23 mouse cellular contexts compared by ENCODE assay signal in the genomic region with DNA sequence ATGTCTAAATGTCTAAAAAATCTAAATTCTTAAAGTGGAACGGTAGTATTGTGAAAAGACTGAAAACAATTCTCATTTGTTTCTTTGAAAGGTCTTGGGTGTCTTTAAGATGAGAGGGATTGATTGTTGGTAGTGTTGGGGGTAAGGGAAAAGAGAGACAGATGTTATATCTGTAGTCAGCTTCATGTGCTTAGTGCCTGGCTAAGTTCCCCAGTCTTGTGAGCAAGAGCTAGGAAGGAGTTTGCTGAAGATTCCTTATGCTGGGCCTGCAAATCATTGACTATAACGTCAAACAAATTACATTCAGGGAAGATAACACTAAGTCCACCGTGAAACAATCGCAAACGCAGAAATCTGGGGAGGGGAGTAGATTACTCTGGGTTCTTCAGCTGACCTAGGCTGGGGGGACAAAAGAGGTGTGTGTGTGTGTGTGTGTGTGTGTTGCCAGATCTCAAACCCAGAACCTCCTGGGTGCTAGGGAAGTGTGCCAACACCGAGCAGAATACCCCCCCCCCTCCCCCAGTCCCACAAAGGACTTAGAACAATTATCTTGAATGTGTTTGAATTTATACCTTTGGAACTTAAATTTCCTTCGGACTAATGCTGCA. TPM values are rescaled to one million over a fixed set of nuclear protein-coding genes. Genes with fewer than 3 reads are reported as not detected.
DNase-seq lines count a peak whose midpoint lies in the region; ATAC-seq and TF ChIP-seq lines count a peak whose summit lies in the region.
"Had no signal": no experiment of that assay in that cellular context is flagged by ENCODE, and none has a peak within 500 bp of the region (broad histone marks: within the 10 kb centered on the region; RNA-seq: fewer than 3 reads in every experiment).

No protein-coding gene starts in this region.

- H3K9me3 ChIP-seq in forebrain, embryonic 11.5 days (ENCODE audit: control insufficient read depth, low read length), result no peaks in the 10 kb centered on the region
- H3K9me3 ChIP-seq in forebrain, embryonic 15.5 days, result no peaks in the 10 kb centered on the region
- H3K9me3 ChIP-seq in midbrain, embryonic 10.5 days (replicated peaks), result no peaks in the 10 kb centered on the region
- no peaks in the 10 kb centered on the region for H3K9me3 ChIP-seq in midbrain, postnatal 0 days (ENCODE audit: low read length)
- no peaks in the 10 kb centered on the region for H3K9me3 ChIP-seq in embryonic facial prominence, embryonic 10.5 days
- H3K9me3 ChIP-seq in intestine, postnatal 0 days (ENCODE audit: control insufficient read depth), result no peaks in the 10 kb centered on the region
- H3K9me3 ChIP-seq: heart, embryonic 10.5 days; hindbrain, embryonic 15.5 days; limb, embryonic 15.5 days; liver, embryonic 15.5 days; midbrain, embryonic 13.5 days had no signal

- H3K4me1 ChIP-seq in forebrain, embryonic 11.5 days (replicated peaks; ENCODE audit: control insufficient read depth, insufficient read depth, low read length), result peaks cover 11% of the 10 kb centered on the region; the same call in 1 of the 2 replicates
- peaks cover 27% of the 10 kb centered on the region for H3K4me1 ChIP-seq in forebrain, embryonic 15.5 days
- H3K4me1 ChIP-seq in midbrain, embryonic 10.5 days, result peaks cover 43% of the 10 kb centered on the region
- H3K4me1 ChIP-seq in midbrain, postnatal 0 days (ENCODE audit: insufficient read depth, low read length), result no peaks in the 10 kb centered on the region
- H3K4me1 ChIP-seq in embryonic facial prominence, embryonic 10.5 days, result peaks cover 29% of the 10 kb centered on the region
- H3K4me1 ChIP-seq in intestine, postnatal 0 days (replicated peaks; ENCODE audit: control insufficient read depth, insufficient read depth, low read length), result no peaks in the 10 kb centered on the region

- H3K27me3 ChIP-seq in forebrain, embryonic 11.5 days (ENCODE audit: control insufficient read depth, insufficient read depth, low read length), result peaks cover 91% of the 10 kb centered on the region
- H3K27me3 ChIP-seq in forebrain, embryonic 15.5 days, result peaks cover 86% of the 10 kb centered on the region
- H3K27me3 ChIP-seq in midbrain, embryonic 10.5 days (ENCODE audit: low read depth, poor library complexity, severe bottlenecking), result peaks cover 100% of the 10 kb centered on the region
- H3K27me3 ChIP-seq in midbrain, postnatal 0 days (ENCODE audit: insufficient read depth, low read length), result peaks cover 82% of the 10 kb centered on the region
- H3K27me3 ChIP-seq in embryonic facial prominence, embryonic 10.5 days (replicated peaks; ENCODE audit: low read depth, poor library complexity, severe bottlenecking), result peaks cover 100% of the 10 kb centered on the region
- peaks cover 33% of the 10 kb centered on the region for H3K27me3 ChIP-seq in intestine, postnatal 0 days (replicated peaks; ENCODE audit: control insufficient read depth, insufficient read depth, low read length)
- H3K27me3 ChIP-seq: CH12.LX had no signal

- TF ChIP-seq CTCF in midbrain, postnatal 0 days (IDR thresholded peaks at IDR 0.05), result no peak
- no peak for TF ChIP-seq CTCF in intestine, postnatal 0 days (IDR thresholded peaks at IDR 0.05; ENCODE audit: low read depth)

- peak; percentile 46 for DNase-seq in forebrain, embryonic 11.5 days (ENCODE audit: low spot score)
- peak; percentile 17 for DNase-seq in midbrain, embryonic 10.5 days (ENCODE audit: low spot score)
- DNase-seq in midbrain, postnatal 0 days (ENCODE audit: low spot score), result no peak
- peak; percentile 15 for DNase-seq in embryonic facial prominence, embryonic 10.5 days (ENCODE audit: low spot score)
- DNase-seq in kidney, postnatal 14 days, result no peak
- DNase-seq: adrenal gland, postnatal 36 days; cerebellum, adult 18-20 months; cerebellum, postnatal 36 days; gastrocnemius, postnatal 36 days; kidney, adult 8-10 months; kidney, postnatal 25 days; right cerebral cortex, adult 18-20 months; thymus, postnatal 4 days had no signal

- under 1% methylated on average over 7 of the region's 7 CpGs for WGBS in forebrain, embryonic 11.5 days
- WGBS in forebrain, embryonic 15.5 days, result 2% methylated on average over 7 of the region's 7 CpGs
- 2% methylated on average over 7 of the region's 7 CpGs for WGBS in midbrain, embryonic 10.5 days
- WGBS in midbrain, postnatal 0 days, result 2% methylated on average over 7 of the region's 7 CpGs
- 2% methylated on average over 7 of the region's 7 CpGs for WGBS in embryonic facial prominence, embryonic 10.5 days
- WGBS in intestine, postnatal 0 days, result 11% methylated on average over 7 of the region's 7 CpGs

- no peak overlapping the region for H3K27ac ChIP-seq in forebrain, embryonic 11.5 days (ENCODE audit: low read depth, low read length)
- no peak overlapping the region for H3K27ac ChIP-seq in forebrain, embryonic 15.5 days (replicated peaks)
- H3K27ac ChIP-seq in midbrain, embryonic 10.5 days (replicated peaks), result no peak overlapping the region
- H3K27ac ChIP-seq in midbrain, postnatal 0 days (ENCODE audit: low read depth, low read length), result no peak overlapping the region
- H3K27ac ChIP-seq in embryonic facial prominence, embryonic 10.5 days (replicated peaks), result no peak overlapping the region
- H3K27ac ChIP-seq in intestine, postnatal 0 days (ENCODE audit: low read depth, low read length), result no peak overlapping the region
- H3K27ac ChIP-seq: heart, embryonic 10.5 days; hindbrain, embryonic 15.5 days; limb, embryonic 15.5 days; liver, embryonic 15.5 days; midbrain, embryonic 13.5 days had no signal

- no peak for ATAC-seq in forebrain, embryonic 11.5 days (replicated peaks; ENCODE audit: low FRiP score)
- ATAC-seq in forebrain, embryonic 15.5 days (replicated peaks), result no peak
- ATAC-seq in midbrain, postnatal 0 days (ENCODE audit: low FRiP score), result no peak
- no peak for ATAC-seq in intestine, postnatal 0 days
- ATAC-seq: midbrain, embryonic 13.5 days had no signal

- no peak overlapping the region for H3K9ac ChIP-seq in forebrain, embryonic 11.5 days (ENCODE audit: low read length)
- H3K9ac ChIP-seq in forebrain, embryonic 15.5 days (replicated peaks), result no peak overlapping the region
- H3K9ac ChIP-seq in midbrain, postnatal 0 days (replicated peaks; ENCODE audit: low read length, poor library complexity, severe bottlenecking), result no peak overlapping the region
- no peak overlapping the region for H3K9ac ChIP-seq in intestine, postnatal 0 days (ENCODE audit: low read depth, low read length)
- H3K9ac ChIP-seq: hindbrain, embryonic 15.5 days; limb, embryonic 15.5 days; liver, embryonic 15.5 days; midbrain, embryonic 13.5 days had no signal

- no peak overlapping the region for H3K4me3 ChIP-seq in forebrain, embryonic 11.5 days (ENCODE audit: low read depth, low read length)
- no peak overlapping the region for H3K4me3 ChIP-seq in forebrain, embryonic 15.5 days
- H3K4me3 ChIP-seq in midbrain, embryonic 10.5 days, result no peak overlapping the region
- H3K4me3 ChIP-seq in midbrain, postnatal 0 days (ENCODE audit: low read depth, low read length), result no peak overlapping the region
- no peak overlapping the region for H3K4me3 ChIP-seq in embryonic facial prominence, embryonic 10.5 days
- no peak overlapping the region for H3K4me3 ChIP-seq in intestine, postnatal 0 days (ENCODE audit: low read depth, low read length)
- H3K4me3 ChIP-seq: heart, embryonic 10.5 days; hindbrain, embryonic 15.5 days; limb, embryonic 15.5 days; liver, embryonic 15.5 days; midbrain, embryonic 13.5 days had no signal

- no peak overlapping the region for H3K4me2 ChIP-seq in forebrain, embryonic 11.5 days (ENCODE audit: low read depth, low read length, severe bottlenecking)
- H3K4me2 ChIP-seq in forebrain, embryonic 15.5 days (replicated peaks), result no peak overlapping the region
- no peak overlapping the region for H3K4me2 ChIP-seq in midbrain, postnatal 0 days (ENCODE audit: low read depth, low read length, poor library complexity, severe bottlenecking)
- peak overlapping the region; percentile 94 for H3K4me2 ChIP-seq in intestine, postnatal 0 days (replicated peaks; ENCODE audit: low read depth)
- H3K4me2 ChIP-seq: hindbrain, embryonic 15.5 days; limb, embryonic 15.5 days; liver, embryonic 15.5 days had no signal

- no peaks in the 10 kb centered on the region for H3K36me3 ChIP-seq in forebrain, embryonic 11.5 days (ENCODE audit: control insufficient read depth, insufficient read depth, low read length)
- H3K36me3 ChIP-seq in forebrain, embryonic 15.5 days, result no peaks in the 10 kb centered on the region
- no peaks in the 10 kb centered on the region for H3K36me3 ChIP-seq in midbrain, embryonic 10.5 days
- H3K36me3 ChIP-seq in midbrain, postnatal 0 days (ENCODE audit: insufficient read depth, low read length), result no peaks in the 10 kb centered on the region
- H3K36me3 ChIP-seq in embryonic facial prominence, embryonic 10.5 days (replicated peaks), result no peaks in the 10 kb centered on the region
- no peaks in the 10 kb centered on the region for H3K36me3 ChIP-seq in intestine, postnatal 0 days (ENCODE audit: control insufficient read depth, insufficient read depth)
- H3K36me3 ChIP-seq: heart, embryonic 10.5 days; hindbrain, embryonic 15.5 days; limb, embryonic 15.5 days; liver, embryonic 15.5 days; midbrain, embryonic 13.5 days had no signal

RNA-seq across cellular contexts. Expression of a gene that starts 12.5 kb away (rescaled TPM):
- polyA plus RNA-seq in forebrain, embryonic 11.5 days (2014; fragmentation: Nextera tagmentation; extraction: Ambion mirVana), result 9.2 and 11.9 TPM in 2 replicates
- polyA plus RNA-seq in forebrain, embryonic 15.5 days (2015; fragmentation: Nextera tagmentation; extraction: Ambion mirVana), result 1.8 and 5.0 TPM in 2 replicates
- 27.8 and 47.0 TPM in 2 replicates for polyA plus RNA-seq in midbrain, embryonic 10.5 days (2016; fragmentation: Nextera tagmentation; extraction: Ambion mirVana)
- total RNA-seq in midbrain, postnatal 0 days (2014; rRNA removed), result 10.4 and 13.5 TPM in 2 replicates
- polyA plus RNA-seq in midbrain, postnatal 0 days (2015; fragmentation: Nextera tagmentation; extraction: Ambion mirVana), result 28.7 and 29.9 TPM in 2 replicates
- polyA plus RNA-seq in embryonic facial prominence, embryonic 10.5 days (2016; fragmentation: Nextera tagmentation; extraction: Ambion mirVana), result 41.4 and 43.8 TPM in 2 replicates
- polyA plus RNA-seq in intestine, postnatal 0 days (2015; fragmentation: Nextera tagmentation; extraction: Ambion mirVana), result 12.3 and 18.3 TPM in 2 replicates
- total RNA-seq: adrenal gland, postnatal 36 days; CH12.LX; layer of hippocampus, adult 8-10 months; MEL had no signal

Comparison
In these comparisons a context has a peak if more than half of its experiments do, and no peak if none do; other contexts are left out.
1. DNase-seq: peak in forebrain, embryonic 11.5 days (single experiment), midbrain, embryonic 10.5 days (single experiment) and embryonic facial prominence, embryonic 10.5 days (single experiment); none in midbrain, postnatal 0 days (single experiment) and kidney, postnatal 14 days (single experiment).